Mouse (Mus musculus) forebrain, embryonic 14.5 days (tissue): ENCODE measurements around the gene Adgrb2. TPM values are rescaled to one million over a fixed set of nuclear protein-coding genes. Genes with fewer than 3 reads are reported as not detected.

Source experiments
- ATAC-seq: fragments of 200-750 bp; cut with Nextera tagmentation; 2 replicates; pipeline ENCODE4 v1.8.0; 2017; ENCODE audit warnings: mild to moderate bottlenecking, moderate library complexity
- DNase-seq: peaks from one replicate; pipeline ENCODE4 v3.0.0-alpha.2; 2015; ENCODE audit warnings: low spot score
- H3K27ac ChIP-seq: fragments of 300-500 bp; sonication (generic); 2 replicates; pipeline ENCODE4 v1.5.1; 2014; ENCODE audit warnings: low read depth, mild to moderate bottlenecking, control low read depth, low read length, moderate library complexity
- H3K27me3 ChIP-seq: fragments of 300-500 bp; sonication (generic); replicated peaks from 2 replicates; pipeline ENCODE4 v1.6.1; 2014; ENCODE audit warnings: low read length, control low read depth, mixed read lengths; ENCODE audit not compliant: control insufficient read depth, insufficient read depth
- H3K36me3 ChIP-seq: fragments of 300-500 bp; sonication (generic); 2 replicates; pipeline ENCODE4 v1.6.1; 2014; ENCODE audit warnings: low read length, control low read depth; ENCODE audit not compliant: control insufficient read depth, insufficient read depth
- H3K4me1 ChIP-seq: fragments of 300-500 bp; sonication (generic); 2 replicates; pipeline ENCODE4 v1.6.1; 2014; ENCODE audit warnings: antibody characterized with exemption, low read length, control low read depth; ENCODE audit not compliant: control insufficient read depth, insufficient read depth
- H3K4me2 ChIP-seq: fragments of 300-500 bp; sonication (generic); 2 replicates; pipeline ENCODE4 v1.6.1; 2014; ENCODE audit warnings: mild to moderate bottlenecking, control low read depth, low read length
- H3K4me3 ChIP-seq: fragments of 300-500 bp; sonication (generic); 2 replicates; pipeline ENCODE4 v1.5.1; 2014; ENCODE audit warnings: low read depth, low read length, control low read depth
- H3K9ac ChIP-seq: fragments of 300-500 bp; sonication (generic); 2 replicates; pipeline ENCODE4 v1.6.1; 2014; ENCODE audit warnings: mild to moderate bottlenecking, low read length, control low read depth, moderate library complexity
- H3K9me3 ChIP-seq: fragments of 300-500 bp; sonication (generic); replicated peaks from 2 replicates; pipeline ENCODE4 v1.6.1; 2016; ENCODE audit warnings: low read length, control low read depth, mixed read lengths; ENCODE audit not compliant: control insufficient read depth
- WGBS: fragments of 180-500 bp; shearing (Covaris S2); extraction: QIAGEN DNeasy Blood & Tissue Kit; methylation state at CpG from one replicate; pipeline ENCODE4 v1.1.7; 2014; 5-methylcytosine and 5-hydroxymethylcytosine counted together
- polyA plus RNA-seq: library from polyadenylated mRNA; unstranded; fragments of >200 nt; fragmentation: Nextera tagmentation; extraction: Ambion mirVana; gene quantifications from 2 replicates; pipeline ENCODE4 v1.2.1, GENCODE M21; 2014

Gene Adgrb2
- polyA plus RNA-seq, 1 experiment from 2014 or later: 6.6 TPM

- no peak for DNase-seq
- 89% methylated on average over 4 of the region's 4 CpGs for WGBS
- Histone ChIP-seq H3K27me3 (no peaks in the 10 kb centered on the region), H3K9me3 (no peaks in the 10 kb centered on the region), H3K4me1 (no peaks in the 10 kb centered on the region), H3K4me2 (no peak overlapping the region), H3K36me3 (peaks cover 40% of the 10 kb centered on the region), H3K4me3 (no peak overlapping the region), H3K27ac (no peak overlapping the region), H3K9ac (no peak overlapping the region)
- no peak for ATAC-seq
Measured at GRCm38 (mm10) chr4:130010723-130011122, 26.1 kb downstream of the Adgrb2 start.

- H3K36me3 ChIP-seq: peaks cover 40% of the 10 kb centered on the region
Measured at GRCm38 (mm10) chr4:130012234-130012633, 27.6 kb downstream of the Adgrb2 start.

GRCm38 (mm10) chr4:130013111-130013510 lies 28.4 kb downstream of the Adgrb2 start:
- peaks cover 43% of the 10 kb centered on the region for H3K36me3 ChIP-seq
- no peaks in the 10 kb centered on the region for H3K27me3 ChIP-seq
- ATAC-seq (no peak), DNase-seq (no peak)
- no peak overlapping the region for H3K4me3 ChIP-seq
- no peaks in the 10 kb centered on the region for H3K4me1 ChIP-seq
- no peaks in the 10 kb centered on the region for H3K9me3 ChIP-seq
- 77% methylated on average over 10 of the region's 10 CpGs for WGBS
- no peak overlapping the region for H3K9ac ChIP-seq
- H3K4me2 ChIP-seq: no peak overlapping the region
- H3K27ac ChIP-seq: no peak overlapping the region

More at GRCm38 (mm10) chr4:130012234-130012633, 27.6 kb downstream of the Adgrb2 start:
- no peak overlapping the region for H3K4me2 ChIP-seq
- H3K27ac ChIP-seq: no peak overlapping the region
- no peak for ATAC-seq
- WGBS: 84% methylated on average over 6 of the region's 6 CpGs
- no peaks in the 10 kb centered on the region for H3K4me1 ChIP-seq
- H3K27me3 ChIP-seq: no peaks in the 10 kb centered on the region
- H3K9me3 ChIP-seq: no peaks in the 10 kb centered on the region
- H3K9ac ChIP-seq: no peak overlapping the region
- H3K4me3 ChIP-seq: no peak overlapping the region
- DNase-seq: no peak

GRCm38 (mm10) chr4:130016010-130016409 lies 31.3 kb downstream of the Adgrb2 start:
- no peak for DNase-seq
- 72% methylated on average over 4 of the region's 4 CpGs for WGBS
- Histone ChIP-seq H3K4me2 (no peak overlapping the region), H3K4me1 (no peaks in the 10 kb centered on the region), H3K9me3 (no peaks in the 10 kb centered on the region), H3K36me3 (peaks cover 28% of the 10 kb centered on the region), H3K4me3 (no peak overlapping the region), H3K27me3 (no peaks in the 10 kb centered on the region), H3K9ac (no peak overlapping the region), H3K27ac (no peak overlapping the region)
- ATAC-seq: no peak

- Histone ChIP-seq H3K27ac (no peak overlapping the region), H3K4me2 (no peak overlapping the region), H3K9me3 (no peaks in the 10 kb centered on the region), H3K4me1 (no peaks in the 10 kb centered on the region), H3K27me3 (no peaks in the 10 kb centered on the region), H3K9ac (no peak overlapping the region), H3K36me3 (peaks cover 16% of the 10 kb centered on the region), H3K4me3 (no peak overlapping the region)
- DNase-seq (no peak), ATAC-seq (no peak)
- 73% methylated on average over 18 of the region's 18 CpGs for WGBS
Measured at GRCm38 (mm10) chr4:130017036-130017674, 32.5 kb downstream of the Adgrb2 start.

- DNase-seq (no peak), ATAC-seq (no peak)
- Histone ChIP-seq H3K4me2 (no peak overlapping the region), H3K36me3 (peaks cover 12% of the 10 kb centered on the region; the same call in 1 of the 2 replicates), H3K27me3 (no peaks in the 10 kb centered on the region), H3K4me1 (no peaks in the 10 kb centered on the region), H3K4me3 (no peak overlapping the region), H3K9ac (no peak overlapping the region), H3K27ac (no peak overlapping the region), H3K9me3 (no peaks in the 10 kb centered on the region)
- WGBS: 89% methylated on average over 8 of the region's 8 CpGs
Measured at GRCm38 (mm10) chr4:130022952-130023351, 38.3 kb downstream of the Adgrb2 start.

- H3K4me1 ChIP-seq: no peaks in the 10 kb centered on the region
- DNase-seq (no peak), ATAC-seq (no peak)
- H3K36me3 ChIP-seq: peaks cover 5% of the 10 kb centered on the region; the same call in 1 of the 2 replicates
- H3K4me2 ChIP-seq: no peak overlapping the region
- H3K9ac ChIP-seq: no peak overlapping the region
- H3K9me3 ChIP-seq: no peaks in the 10 kb centered on the region
- H3K27ac ChIP-seq: no peak overlapping the region
- no peak overlapping the region for H3K4me3 ChIP-seq
- WGBS: 74% methylated on average over 10 of the region's 10 CpGs
- H3K27me3 ChIP-seq: no peaks in the 10 kb centered on the region
Measured at GRCm38 (mm10) chr4:130023511-130024231, 39.0 kb downstream of the Adgrb2 start.

GRCm38 (mm10) chr4:130025544-130025943 lies 40.9 kb downstream of the Adgrb2 start:
- DNase-seq (no peak), ATAC-seq (no peak)
- H3K9me3 ChIP-seq: no peaks in the 10 kb centered on the region
- H3K4me1 ChIP-seq: no peaks in the 10 kb centered on the region
- H3K27ac ChIP-seq: no peak overlapping the region
- WGBS: 49% methylated on average over 8 of the region's 8 CpGs
- no peaks in the 10 kb centered on the region for H3K27me3 ChIP-seq
- no peaks in the 10 kb centered on the region for H3K36me3 ChIP-seq
- no peak overlapping the region for H3K9ac ChIP-seq
- no peak overlapping the region for H3K4me2 ChIP-seq
- no peak overlapping the region for H3K4me3 ChIP-seq

- Histone ChIP-seq H3K36me3 (no peaks in the 10 kb centered on the region), H3K4me1 (peaks cover 6% of the 10 kb centered on the region; the same call in 1 of the 2 replicates), H3K9ac (no peak overlapping the region), H3K27ac (no peak overlapping the region), H3K4me2 (no peak overlapping the region), H3K4me3 (no peak overlapping the region), H3K9me3 (no peaks in the 10 kb centered on the region; the same call in 1 of the 2 replicates), H3K27me3 (no peaks in the 10 kb centered on the region)
- 87% methylated on average over 2 of the region's 2 CpGs for WGBS
- DNase-seq (no peak), ATAC-seq (no peak)
Measured at GRCm38 (mm10) chr4:130031146-130031545, 46.5 kb downstream of the Adgrb2 start.
